Mouse (Mus musculus) left cerebral cortex, postnatal 4 days (tissue): ENCODE results near the gene Dnajc1. TPM values are rescaled to one million over a fixed set of nuclear protein-coding genes. Genes with fewer than 3 reads are reported as not detected.

Experiments used
- DNase-seq: peaks from one replicate; pipeline ENCODE4 v3.0.0-alpha.2; 2022
- intact Hi-C: fragments of 180-260 bp; cut with DNase I; formaldehyde crosslinking; loops from one replicate; pipeline ENCODE4 v1.15.1; 2025
- total RNA-seq, 2 experiments: library from RNA; stranded (reverse); gene quantifications; 2 replicates each; pipeline ENCODE4 v1.2.3; 2021

The Dnajc1 gene
- total RNA-seq, 2 experiments from 2014 or later: 15.3 to 19.9 TPM

- no peak for DNase-seq
- intact Hi-C loops: no loop called here
Observed at GRCm38 (mm10) chr2:18307440-18308305, 85.0 kb downstream of the Dnajc1 start.

- intact Hi-C loops: no loop called here
- DNase-seq: no peak
Observed at GRCm38 (mm10) chr2:18300949-18301348, 91.7 kb downstream of the Dnajc1 start.

GRCm38 (mm10) chr2:18285175-18285574 is 107.5 kb downstream of the Dnajc1 start:
- intact Hi-C loops: no loop called here
- DNase-seq: no peak

GRCm38 (mm10) chr2:18265736-18266135 is 126.9 kb downstream of the Dnajc1 start:
- DNase-seq: no peak
- intact Hi-C loops: no loop called here

GRCm38 (mm10) chr2:18264579-18264978 is 128.1 kb downstream of the Dnajc1 start:
- no peak for DNase-seq
- intact Hi-C loops: no loop called here

GRCm38 (mm10) chr2:18262298-18262697 is 130.3 kb downstream of the Dnajc1 start:
- DNase-seq: no peak
- intact Hi-C loops: no loop called here

GRCm38 (mm10) chr2:18249224-18249623 is 143.4 kb downstream of the Dnajc1 start:
- intact Hi-C loops: no loop called here
- no peak for DNase-seq

- no peak for DNase-seq
- intact Hi-C loops: no loop called here
Observed at GRCm38 (mm10) chr2:18235524-18235923, 157.1 kb downstream of the Dnajc1 start.

- DNase-seq: no peak
- intact Hi-C loops: no loop called here
Observed at GRCm38 (mm10) chr2:18232883-18233567, 159.6 kb downstream of the Dnajc1 start.

- no peak for DNase-seq
- intact Hi-C loops: no loop called here
Observed at GRCm38 (mm10) chr2:18231143-18231542, 161.5 kb downstream of the Dnajc1 start.

GRCm38 (mm10) chr2:18229279-18229678 is 163.4 kb downstream of the Dnajc1 start:
- intact Hi-C loops: no loop called here
- no peak for DNase-seq

GRCm38 (mm10) chr2:18228486-18229062 is 164.1 kb downstream of the Dnajc1 start:
- intact Hi-C loops: no loop called here
- DNase-seq: no peak

GRCm38 (mm10) chr2:18219569-18219968 is 173.1 kb downstream of the Dnajc1 start:
- DNase-seq: no peak
- intact Hi-C loops: no loop called here

- intact Hi-C loops: no loop called here
- no peak for DNase-seq
Observed at GRCm38 (mm10) chr2:18219136-18219535, 173.5 kb downstream of the Dnajc1 start.

GRCm38 (mm10) chr2:18218500-18218899 is 174.1 kb downstream of the Dnajc1 start:
- peak; percentile 13 for DNase-seq
- intact Hi-C loops: no loop called here

GRCm38 (mm10) chr2:18217867-18218266 is 174.8 kb downstream of the Dnajc1 start:
- DNase-seq: peak; percentile 85

GRCm38 (mm10) chr2:18214031-18214430 is 178.6 kb downstream of the Dnajc1 start:
- intact Hi-C loops: no loop called here
- DNase-seq: no peak

More at GRCm38 (mm10) chr2:18217867-18218266, 174.8 kb downstream of the Dnajc1 start:
- intact Hi-C loops: no loop called here

- no peak for DNase-seq
- intact Hi-C loops: no loop called here
Observed at GRCm38 (mm10) chr2:18209948-18210347, 182.7 kb downstream of the Dnajc1 start.

GRCm38 (mm10) chr2:18209211-18209823 is 183.3 kb downstream of the Dnajc1 start:
- intact Hi-C loops: no loop called here
- no peak for DNase-seq

GRCm38 (mm10) chr2:18208578-18208977 is 184.1 kb downstream of the Dnajc1 start:
- no peak for DNase-seq
- intact Hi-C loops: no loop called here

- intact Hi-C loops: no loop called here
- DNase-seq: no peak
Observed at GRCm38 (mm10) chr2:18206811-18207210, 185.8 kb downstream of the Dnajc1 start.
